Mouse (Mus musculus) cerebellum, adult 18-20 months (tissue): ENCODE results near the gene Ets2.
"Not testable (repeated sequence)": the region's sequence is repeated elsewhere in the genome, so short reads cannot be mapped to it uniquely, and the experiment has no call there.

Experiments
- DNase-seq, 2 experiments: peaks; one replicate each; pipeline ENCODE4 v3.0.0; 2021

Ets2 gene

GRCm38 (mm10) chr16:95736470-95736869 is 34.6 kb downstream of the Ets2 start:
- DNase-seq: no peak

GRCm38 (mm10) chr16:95739522-95739921 is 37.6 kb downstream of the Ets2 start:
- no peak for DNase-seq

- DNase-seq: no peak
Measured at GRCm38 (mm10) chr16:95741358-95741757, 39.5 kb downstream of the Ets2 start.

GRCm38 (mm10) chr16:95741915-95742739 is 40.3 kb downstream of the Ets2 start:
- no peak for DNase-seq

GRCm38 (mm10) chr16:95742740-95743030 is 40.8 kb downstream of the Ets2 start:
- no peak for DNase-seq

- no peak for DNase-seq
Measured at GRCm38 (mm10) chr16:95743104-95743503, 41.2 kb downstream of the Ets2 start.

GRCm38 (mm10) chr16:95744771-95745170 is 42.9 kb downstream of the Ets2 start:
- no peak for DNase-seq

GRCm38 (mm10) chr16:95745685-95746084 is 43.8 kb downstream of the Ets2 start:
- no peak for DNase-seq

GRCm38 (mm10) chr16:95746565-95746964 is 44.7 kb downstream of the Ets2 start:
- no peak for DNase-seq

GRCm38 (mm10) chr16:95749291-95750103 is 47.6 kb downstream of the Ets2 start:
- no peak for DNase-seq

- peak in 1 of 2 experiments; percentile 28 for DNase-seq
Measured at GRCm38 (mm10) chr16:95750211-95750629, 48.3 kb downstream of the Ets2 start.

- DNase-seq: no peak
Measured at GRCm38 (mm10) chr16:95752502-95752901, 50.6 kb downstream of the Ets2 start.

- DNase-seq: peak; percentile 47 to 48
Measured at GRCm38 (mm10) chr16:95753295-95753694, 51.4 kb downstream of the Ets2 start.

GRCm38 (mm10) chr16:95759151-95759987 is 57.5 kb downstream of the Ets2 start:
- peak; percentile 84 to 91 for DNase-seq

GRCm38 (mm10) chr16:95759988-95760391 is 58.1 kb downstream of the Ets2 start:
- peak; percentile 78 for DNase-seq

- DNase-seq: no peak
Measured at GRCm38 (mm10) chr16:95761742-95762141, 59.9 kb downstream of the Ets2 start.

- DNase-seq: peak in 1 of 2 experiments; percentile 24
Measured at GRCm38 (mm10) chr16:95763201-95763600, 61.3 kb downstream of the Ets2 start.

- not testable (repeated sequence) for DNase-seq
Measured at GRCm38 (mm10) chr16:95764041-95764440, 62.2 kb downstream of the Ets2 start.

- DNase-seq: no peak
Measured at GRCm38 (mm10) chr16:95766181-95766580, 64.3 kb downstream of the Ets2 start.

GRCm38 (mm10) chr16:95767246-95767645 is 65.4 kb downstream of the Ets2 start:
- no peak for DNase-seq

GRCm38 (mm10) chr16:95769066-95769995 is 67.5 kb downstream of the Ets2 start:
- DNase-seq: peak; percentile 74

- no peak for DNase-seq
Measured at GRCm38 (mm10) chr16:95769996-95770334, 68.1 kb downstream of the Ets2 start.
